Mouse (Mus musculus) neural tube, embryonic 13.5 days (tissue): ENCODE measurements at regions not wholly inside any gene's neighbourhood (a gene's known extent, or its start where the extent isn't known, plus 50 kb on each side); places are given as distances from the start of the nearest gene placed in this dataset.

Source experiments
- ATAC-seq: fragments of 200-750 bp; cut with Nextera tagmentation; 2 replicates; pipeline ENCODE4 v1.8.0; 2017; ENCODE audit warnings: low read depth, mild to moderate bottlenecking, moderate TSS enrichment, moderate library complexity
- H3K27ac ChIP-seq: fragments of 300-500 bp; sonication (generic); replicated peaks from 2 replicates; pipeline ENCODE4 v1.5.1; 2015; ENCODE audit warnings: moderate library complexity, mild to moderate bottlenecking, inconsistent platforms
- H3K27me3 ChIP-seq: fragments of 300-500 bp; sonication (generic); 2 replicates; pipeline ENCODE4 v1.6.1; 2015; ENCODE audit warnings: mild to moderate bottlenecking, inconsistent platforms
- H3K36me3 ChIP-seq: fragments of 300-500 bp; sonication (generic); 2 replicates; pipeline ENCODE4 v1.6.1; 2015; ENCODE audit warnings: mild to moderate bottlenecking, inconsistent platforms
- H3K4me1 ChIP-seq: fragments of 300-500 bp; sonication (generic); replicated peaks from 2 replicates; pipeline ENCODE4 v1.6.1; 2015; ENCODE audit warnings: inconsistent platforms
- H3K4me2 ChIP-seq: fragments of 300-500 bp; sonication (generic); 2 replicates; pipeline ENCODE4 v1.6.1; 2015; ENCODE audit warnings: inconsistent platforms, mild to moderate bottlenecking, moderate library complexity
- H3K4me3 ChIP-seq: fragments of 300-500 bp; sonication (generic); 2 replicates; pipeline ENCODE4 v1.5.1; 2015; ENCODE audit warnings: mild to moderate bottlenecking, inconsistent platforms
- H3K9ac ChIP-seq: fragments of 300-500 bp; sonication (generic); 2 replicates; pipeline ENCODE4 v1.6.1; 2015; ENCODE audit warnings: moderate library complexity, mild to moderate bottlenecking, inconsistent platforms
- H3K9me3 ChIP-seq: fragments of 300-500 bp; sonication (generic); 2 replicates; pipeline ENCODE4 v1.6.1; 2016; ENCODE audit warnings: inconsistent platforms
- WGBS: fragments of 180-500 bp; shearing (Covaris S2); methylation state at CpG from one replicate; pipeline ENCODE4 v1.1.7; 2015; 5-methylcytosine and 5-hydroxymethylcytosine counted together

DNA sequence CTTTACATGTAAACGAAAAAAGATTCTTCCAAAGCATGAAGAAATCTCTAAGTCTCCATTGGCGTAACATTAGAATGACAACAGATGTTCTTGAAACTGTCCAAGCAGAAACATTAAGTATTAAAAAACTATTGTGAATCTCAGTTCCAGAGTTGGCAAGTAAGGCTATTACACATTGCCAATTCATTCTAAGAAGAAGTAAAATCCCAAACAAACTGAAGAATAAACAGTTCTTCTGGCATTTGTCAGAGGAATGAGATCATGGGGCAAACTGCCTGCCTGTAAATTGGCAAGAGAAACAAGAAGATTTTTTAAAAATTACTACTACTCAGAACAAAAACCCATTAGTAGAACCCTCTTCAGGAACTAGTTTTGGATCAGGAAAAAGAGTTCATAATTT is 680.1 kb downstream of the Nova1 start:
- Histone ChIP-seq H3K27ac (no peak overlapping the region), H3K9ac (no peak overlapping the region), H3K4me2 (no peak overlapping the region), H3K4me3 (no peak overlapping the region), H3K9me3 (no peaks in the 10 kb centered on the region), H3K36me3 (no peaks in the 10 kb centered on the region), H3K4me1 (no peaks in the 10 kb centered on the region), H3K27me3 (no peaks in the 10 kb centered on the region)
- no peak for ATAC-seq
- WGBS, result 79% methylated on average over 2 of the region's 2 CpGs

DNA sequence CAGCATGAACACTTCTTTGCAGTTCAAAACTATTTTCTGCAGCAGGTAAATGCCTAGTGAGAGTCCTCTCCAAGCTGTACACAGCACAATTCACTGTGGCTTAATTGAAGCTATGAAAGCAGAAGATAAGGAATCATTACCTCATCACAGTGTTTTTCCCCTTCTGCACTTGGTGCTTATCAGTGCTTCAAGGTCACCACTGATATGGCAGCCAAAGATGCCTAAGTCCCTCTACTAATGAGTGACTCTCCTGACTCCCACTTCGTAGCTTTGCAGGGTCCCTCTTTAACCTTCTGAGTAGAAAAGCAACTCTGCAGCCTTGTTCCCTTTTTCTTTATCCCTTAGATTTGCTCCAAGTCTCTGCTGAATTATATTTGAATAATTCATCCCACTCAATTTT is 692.9 kb downstream of the Nova1 start:
- no peak overlapping the region for H3K9ac ChIP-seq
- no peak for ATAC-seq

DNA sequence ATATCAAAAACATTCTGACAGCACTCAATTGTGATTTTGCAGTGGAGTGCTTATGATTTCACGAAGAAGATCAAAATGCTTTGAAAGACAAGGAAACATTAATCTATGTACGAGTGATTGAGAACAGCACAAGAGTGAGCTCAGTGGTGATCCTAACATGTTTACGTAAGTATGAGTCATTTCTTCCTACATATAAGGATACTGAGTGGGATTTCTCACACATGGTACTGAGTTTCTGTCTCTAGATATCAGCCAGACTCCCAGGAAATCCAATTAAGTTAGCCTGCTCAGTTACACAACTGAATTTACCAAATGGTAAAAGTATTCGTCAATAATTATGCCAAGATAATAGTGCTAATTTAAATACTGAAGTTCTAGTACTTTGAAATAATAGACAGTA is 707.4 kb downstream of the Nova1 start:
- Histone ChIP-seq H3K27me3 (no peaks in the 10 kb centered on the region), H3K36me3 (no peaks in the 10 kb centered on the region), H3K4me2 (no peak overlapping the region), H3K9me3 (no peaks in the 10 kb centered on the region), H3K9ac (no peak overlapping the region), H3K4me3 (no peak overlapping the region), H3K27ac (no peak overlapping the region), H3K4me1 (no peaks in the 10 kb centered on the region)
- ATAC-seq, result no peak
- WGBS, result 90% methylated on average over 4 of the region's 4 CpGs

More for the DNA sequence above, 692.9 kb downstream of the Nova1 start:
- no peaks in the 10 kb centered on the region for H3K4me1 ChIP-seq
- no peaks in the 10 kb centered on the region for H3K36me3 ChIP-seq
- no peaks in the 10 kb centered on the region for H3K27me3 ChIP-seq
- WGBS, result 52% methylated on average over 1 of the region's 1 CpGs
- H3K9me3 ChIP-seq, result no peaks in the 10 kb centered on the region
- H3K4me3 ChIP-seq, result no peak overlapping the region
- no peak overlapping the region for H3K27ac ChIP-seq
- no peak overlapping the region for H3K4me2 ChIP-seq

DNA sequence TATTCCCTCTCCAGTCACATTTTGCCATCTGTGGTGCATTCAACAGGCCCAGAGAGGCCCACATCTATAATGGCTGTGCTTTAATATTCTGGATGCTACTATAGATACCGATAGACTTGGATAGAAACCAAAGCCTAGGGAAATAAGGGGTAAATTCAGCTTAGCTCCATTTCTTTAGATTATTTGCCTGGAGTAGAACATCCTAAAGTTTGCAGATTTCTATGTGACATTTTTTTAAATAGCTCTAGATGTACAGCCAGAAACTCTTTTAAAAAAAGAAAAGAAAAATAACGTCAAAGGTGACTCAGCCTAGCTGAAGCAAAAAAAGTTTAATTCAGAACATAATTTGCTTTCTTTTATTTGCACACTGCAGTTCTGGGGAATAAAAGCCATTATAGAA is 735.4 kb downstream of the Nova1 start:
- Histone ChIP-seq H3K27me3 (no peaks in the 10 kb centered on the region), H3K4me1 (no peaks in the 10 kb centered on the region), H3K4me2 (no peak overlapping the region), H3K4me3 (no peak overlapping the region), H3K9ac (no peak overlapping the region), H3K27ac (no peak overlapping the region), H3K36me3 (no peaks in the 10 kb centered on the region), H3K9me3 (no peaks in the 10 kb centered on the region)
- ATAC-seq, result no peak
- 87% methylated on average over 2 of the region's 2 CpGs for whole genome bisulfite sequencing

DNA sequence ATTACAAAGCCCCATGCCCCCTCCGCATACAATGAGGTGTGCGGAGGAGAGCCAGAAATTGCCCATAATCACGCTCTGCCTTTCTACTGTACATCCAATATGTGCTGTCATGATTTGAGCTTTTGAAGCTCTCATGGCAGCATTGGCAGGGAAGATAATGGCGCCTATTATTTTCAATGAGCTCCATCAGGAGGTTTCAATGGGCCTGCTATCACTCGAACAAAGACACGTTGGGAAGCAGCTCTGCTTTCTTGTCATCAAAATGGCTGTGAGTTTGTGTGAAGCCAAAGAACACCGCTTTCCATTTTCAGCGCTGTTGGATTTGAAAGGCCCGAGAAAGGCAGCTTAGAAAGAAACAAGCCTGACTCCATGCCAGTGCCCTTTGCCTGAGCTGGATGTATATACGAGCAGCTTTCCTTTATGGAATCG is 742.9 kb downstream of the Nova1 start:
- no peak overlapping the region; the same call in 1 of the 2 replicates for H3K27ac ChIP-seq
- ATAC-seq, result no peak

DNA sequence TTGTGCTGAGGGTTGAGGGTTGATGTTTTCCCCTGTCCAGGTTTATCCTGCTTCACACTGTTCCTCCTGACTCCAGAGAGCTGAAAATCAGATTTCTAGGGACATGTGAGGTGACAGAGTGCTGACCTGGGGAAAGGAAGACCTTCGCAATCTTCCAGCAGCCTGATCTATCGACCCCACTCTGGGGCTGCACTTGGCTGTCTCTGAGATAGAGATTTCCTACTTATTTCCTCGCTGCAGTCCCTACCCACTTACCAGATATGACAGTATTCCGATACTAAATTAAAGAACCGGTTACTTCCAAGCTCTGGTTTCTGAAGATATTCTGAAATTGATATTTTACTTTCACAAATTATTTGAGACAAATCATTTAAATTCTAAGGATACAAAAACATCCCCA is 743.4 kb downstream of the Nova1 start:
- no peaks in the 10 kb centered on the region for H3K9me3 ChIP-seq
- no peaks in the 10 kb centered on the region for H3K36me3 ChIP-seq
- H3K27ac ChIP-seq, result peak overlapping the region; percentile 46
- no peak overlapping the region for H3K9ac ChIP-seq
- no peaks in the 10 kb centered on the region for H3K4me1 ChIP-seq
- WGBS, result 90% methylated on average over 5 of the region's 5 CpGs
- no peak overlapping the region for H3K4me3 ChIP-seq
- ATAC-seq, result no peak
- H3K27me3 ChIP-seq, result no peaks in the 10 kb centered on the region
- H3K4me2 ChIP-seq, result no peak overlapping the region

More for the DNA sequence above, 742.9 kb downstream of the Nova1 start:
- H3K4me1 ChIP-seq, result no peaks in the 10 kb centered on the region
- no peaks in the 10 kb centered on the region for H3K9me3 ChIP-seq
- H3K27me3 ChIP-seq, result no peaks in the 10 kb centered on the region
- H3K36me3 ChIP-seq, result no peaks in the 10 kb centered on the region
- no peak overlapping the region for H3K9ac ChIP-seq
- no peak overlapping the region for H3K4me3 ChIP-seq
- H3K4me2 ChIP-seq, result no peak overlapping the region
- 71% methylated on average over 11 of the region's 11 CpGs for WGBS

DNA sequence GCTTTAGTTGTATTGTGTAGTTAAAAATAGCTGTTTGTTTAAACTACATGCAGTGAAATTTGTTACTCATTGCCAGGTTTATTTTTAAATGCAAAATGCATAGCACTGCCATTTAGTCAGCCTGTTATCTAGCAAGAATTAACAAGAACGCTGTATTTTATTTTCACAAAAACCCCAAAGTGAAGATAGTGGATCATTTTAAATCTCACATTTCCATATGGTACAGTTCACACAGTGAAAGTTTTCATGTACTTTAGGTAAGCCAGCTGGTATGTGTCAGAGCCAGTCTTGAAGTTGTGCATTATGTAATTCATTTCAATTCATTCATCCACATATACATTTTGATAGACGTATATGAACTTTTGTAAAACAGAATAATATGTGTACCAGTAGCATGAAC is 751.8 kb downstream of the Nova1 start:
- no peak overlapping the region for H3K4me3 ChIP-seq
- no peak for ATAC-seq
- no peaks in the 10 kb centered on the region for H3K27me3 ChIP-seq
- no peak overlapping the region for H3K9ac ChIP-seq
- H3K4me1 ChIP-seq, result no peaks in the 10 kb centered on the region
- H3K27ac ChIP-seq, result no peak overlapping the region
- no peak overlapping the region for H3K4me2 ChIP-seq
- H3K36me3 ChIP-seq, result no peaks in the 10 kb centered on the region
- no peaks in the 10 kb centered on the region for H3K9me3 ChIP-seq
- 88% methylated on average over 2 of the region's 2 CpGs for WGBS

DNA sequence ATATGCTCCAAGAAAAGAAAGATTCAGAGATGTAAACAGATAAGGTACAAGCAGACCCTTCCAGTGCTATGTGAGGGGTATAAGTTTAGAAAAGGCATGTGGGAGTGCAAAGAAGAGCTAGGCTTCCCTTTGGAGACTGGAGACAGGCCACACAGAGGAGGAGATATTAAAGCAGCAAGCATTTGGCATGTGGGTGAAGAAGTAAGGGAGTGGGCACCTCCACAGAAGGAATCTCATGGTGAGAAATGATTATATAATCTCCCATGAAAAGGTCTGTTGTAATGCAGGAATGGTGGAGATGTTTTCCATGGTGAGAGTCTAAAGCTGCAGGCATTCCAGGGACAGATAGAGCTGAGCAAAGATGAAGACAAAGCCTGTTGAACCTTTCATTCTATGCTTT is 778.1 kb downstream of the Nova1 start:
- Histone ChIP-seq H3K4me3 (no peak overlapping the region), H3K4me1 (no peaks in the 10 kb centered on the region), H3K27ac (no peak overlapping the region), H3K9me3 (no peaks in the 10 kb centered on the region), H3K36me3 (no peaks in the 10 kb centered on the region), H3K9ac (no peak overlapping the region), H3K27me3 (no peaks in the 10 kb centered on the region), H3K4me2 (no peak overlapping the region)
- ATAC-seq, result no peak

DNA sequence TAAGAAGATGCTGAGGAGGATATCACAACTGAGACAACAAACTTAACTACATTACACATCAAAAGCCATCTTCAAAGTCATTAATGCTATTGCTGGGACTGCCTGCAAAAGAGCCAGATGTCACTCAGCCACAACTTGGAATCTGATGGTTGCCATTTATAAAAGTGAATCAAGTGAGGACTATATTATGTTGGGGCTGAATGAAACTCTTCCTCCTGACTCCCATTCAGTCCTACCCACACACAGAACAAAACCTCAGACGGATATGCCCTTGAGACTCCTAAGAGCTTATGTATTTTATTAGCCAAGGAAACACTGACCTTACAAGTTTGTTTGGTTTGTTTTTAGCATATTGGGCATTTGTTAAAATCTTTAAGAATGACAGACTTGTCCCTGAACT is 778.5 kb downstream of the Nova1 start:
- H3K27me3 ChIP-seq, result no peaks in the 10 kb centered on the region
- no peak overlapping the region for H3K4me2 ChIP-seq
- no peak overlapping the region for H3K27ac ChIP-seq
- no peaks in the 10 kb centered on the region for H3K36me3 ChIP-seq
- no peaks in the 10 kb centered on the region for H3K4me1 ChIP-seq
- 77% methylated on average over 1 of the region's 1 CpGs for WGBS
- H3K4me3 ChIP-seq, result no peak overlapping the region
- H3K9me3 ChIP-seq, result no peaks in the 10 kb centered on the region
- ATAC-seq, result no peak
- no peak overlapping the region for H3K9ac ChIP-seq

DNA sequence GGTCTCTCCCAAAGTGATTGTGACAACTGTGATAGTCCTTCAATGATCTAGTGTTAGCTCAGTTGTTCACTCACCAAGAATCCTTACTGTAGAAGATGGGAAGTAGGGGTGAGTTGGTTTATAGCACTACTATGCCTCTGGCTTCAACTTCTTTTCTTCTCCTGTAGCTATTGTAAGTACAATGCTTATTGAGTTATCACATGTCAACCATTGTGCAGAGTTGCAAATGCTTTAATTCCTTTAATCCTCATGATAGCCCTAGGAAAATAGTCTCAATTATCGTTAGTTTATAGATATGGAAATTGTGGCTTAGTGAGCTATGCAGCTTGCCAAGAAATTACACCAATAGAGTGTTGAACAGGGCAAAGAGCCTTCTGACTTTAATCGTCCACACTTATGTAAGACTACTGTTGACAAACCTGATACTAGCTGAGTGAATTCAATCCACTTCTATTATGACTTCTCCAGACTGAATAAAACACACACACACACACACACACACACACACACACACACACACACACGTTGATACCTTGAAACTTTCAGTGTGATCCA is 782.1 kb downstream of the Nova1 start:
- no peak overlapping the region for H3K4me3 ChIP-seq
- WGBS, result 67% methylated on average over 3 of the region's 3 CpGs
- ATAC-seq, result no peak

DNA sequence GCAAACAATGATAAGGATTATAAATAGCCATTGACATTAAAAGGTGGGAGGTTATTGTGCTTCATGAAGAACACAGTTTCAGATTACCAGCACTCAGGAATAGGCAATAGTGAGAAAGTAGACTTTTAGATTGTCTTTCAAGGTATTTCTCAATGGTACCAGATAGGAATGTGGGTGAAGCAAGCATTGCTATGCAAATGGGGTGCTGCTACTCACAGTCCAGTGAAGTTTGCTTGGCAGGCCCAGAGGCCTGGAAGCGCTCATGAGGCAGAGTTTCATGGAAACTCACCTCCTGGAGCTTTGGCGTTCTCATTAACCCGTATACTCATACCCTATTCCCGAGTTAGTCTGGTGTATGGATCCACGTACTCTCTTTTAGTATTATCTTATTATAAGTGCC is 793.5 kb downstream of the Nova1 start:
- 86% methylated on average over 5 of the region's 5 CpGs for WGBS
- Histone ChIP-seq H3K4me1 (no peaks in the 10 kb centered on the region; the same call in 1 of the 2 replicates), H3K36me3 (no peaks in the 10 kb centered on the region), H3K4me3 (no peak overlapping the region), H3K4me2 (no peak overlapping the region), H3K27me3 (no peaks in the 10 kb centered on the region), H3K9ac (no peak overlapping the region), H3K9me3 (no peaks in the 10 kb centered on the region), H3K27ac (no peak overlapping the region)
- ATAC-seq, result no peak

More for the DNA sequence above, 782.1 kb downstream of the Nova1 start:
- Histone ChIP-seq H3K27ac (no peak overlapping the region), H3K9ac (no peak overlapping the region), H3K9me3 (no peaks in the 10 kb centered on the region), H3K27me3 (no peaks in the 10 kb centered on the region), H3K4me1 (no peaks in the 10 kb centered on the region), H3K36me3 (no peaks in the 10 kb centered on the region), H3K4me2 (no peak overlapping the region)

DNA sequence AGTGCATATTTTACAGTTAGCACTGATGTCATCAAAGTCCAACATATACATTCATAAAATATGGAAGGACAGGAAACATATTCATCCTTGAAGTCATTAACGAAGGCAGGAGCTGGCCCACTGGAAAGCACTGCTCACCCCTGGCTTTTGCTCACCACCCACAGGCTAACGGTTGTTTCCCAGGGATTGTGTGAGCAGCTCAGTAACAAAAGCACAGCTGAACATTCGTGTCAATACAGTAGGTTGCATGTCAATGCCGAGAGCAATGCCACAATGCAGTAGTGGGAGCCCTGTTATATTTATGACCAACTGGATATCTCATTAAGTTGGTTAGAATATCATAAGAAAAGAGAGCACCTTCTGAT is 797.2 kb downstream of the Nova1 start:
- H3K36me3 ChIP-seq, result no peaks in the 10 kb centered on the region
- H3K27me3 ChIP-seq, result no peaks in the 10 kb centered on the region
- ATAC-seq, result peak; percentile 27; the same call in 1 of the 2 replicates
- peak overlapping the region; percentile 66 for H3K27ac ChIP-seq
- no peaks in the 10 kb centered on the region; the same call in 1 of the 2 replicates for H3K4me1 ChIP-seq
- no peak overlapping the region for H3K4me2 ChIP-seq
- 42% methylated on average over 4 of the region's 4 CpGs for WGBS
- no peak overlapping the region for H3K9ac ChIP-seq
- no peak overlapping the region for H3K4me3 ChIP-seq
- H3K9me3 ChIP-seq, result no peaks in the 10 kb centered on the region

DNA sequence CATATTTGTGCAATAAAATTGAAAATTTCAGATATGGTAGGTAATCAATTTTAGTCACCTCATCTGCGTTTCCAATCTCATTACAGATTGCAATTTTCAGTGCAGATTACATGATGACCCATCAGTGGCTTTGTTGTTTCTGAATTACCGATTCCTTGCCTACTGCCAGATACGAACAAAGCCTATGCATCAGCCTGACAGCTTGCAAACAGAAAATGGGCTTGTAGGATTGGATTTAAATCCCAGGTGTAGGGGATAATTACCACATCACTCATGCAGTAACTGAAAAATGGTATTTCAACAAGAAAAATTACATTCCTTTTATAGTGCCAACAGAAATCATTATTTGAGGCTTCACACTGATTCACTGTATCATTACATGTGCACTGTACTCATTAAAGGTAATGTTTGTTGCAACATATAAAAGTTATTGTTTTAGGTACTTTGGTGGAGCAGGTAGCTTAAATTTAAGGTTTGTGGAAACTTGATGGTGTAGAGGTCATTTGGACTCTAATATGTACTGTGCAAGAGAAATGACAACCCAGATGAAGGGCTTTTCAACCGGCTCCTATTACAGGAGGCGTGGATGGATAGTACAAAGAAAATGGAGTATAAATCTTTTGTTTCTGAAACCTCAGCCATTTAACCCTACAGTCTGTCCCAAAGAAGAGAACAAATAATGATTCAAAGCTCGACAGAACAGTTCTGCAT is 797.7 kb downstream of the Nova1 start:
- Histone ChIP-seq H3K4me1 (no peaks in the 10 kb centered on the region; the same call in 1 of the 2 replicates), H3K4me2 (no peak overlapping the region), H3K36me3 (no peaks in the 10 kb centered on the region), H3K27ac (peak overlapping the region; percentile 66; the same call in 1 of the 2 replicates), H3K9me3 (no peaks in the 10 kb centered on the region), H3K9ac (no peak overlapping the region), H3K4me3 (no peak overlapping the region), H3K27me3 (no peaks in the 10 kb centered on the region)
- ATAC-seq, result peak; percentile 75
- WGBS, result 57% methylated on average over 6 of the region's 6 CpGs
